13 mouse cellular contexts compared by ENCODE assay signal in the genomic region with DNA sequence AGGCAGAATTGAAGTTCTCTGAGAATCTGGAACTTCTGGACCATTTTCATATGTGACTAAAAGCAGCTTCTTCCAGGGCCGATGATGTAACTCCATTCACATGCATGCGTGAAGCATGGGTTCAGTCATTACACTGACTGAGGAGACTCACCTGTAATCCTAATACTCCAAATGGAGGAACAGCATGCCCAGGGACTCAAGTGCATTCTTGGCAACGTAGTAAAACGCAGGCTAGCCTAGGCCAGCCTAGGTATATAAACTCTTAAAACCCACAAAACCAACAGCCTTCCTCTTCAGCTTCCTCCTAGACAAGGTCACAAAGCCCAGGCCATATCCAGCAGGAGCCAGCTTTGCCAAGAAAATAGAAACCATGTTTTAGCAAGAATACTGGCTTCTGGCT.
"Had no signal": no experiment of that assay in that cellular context is flagged by ENCODE, and none has a peak within 500 bp of the region (broad histone marks: within the 10 kb centered on the region; RNA-seq: fewer than 3 reads in every experiment).

No protein-coding gene starts in this region.

- DNase-seq: kidney, adult 18-20 months; kidney, postnatal 10 days; kidney, postnatal 4 days; liver; liver, embryonic 13.5 days; liver, postnatal 0 days; midbrain, embryonic 14.5 days had no signal

- H3K9ac ChIP-seq: limb, embryonic 12.5 days; liver, embryonic 13.5 days; liver, postnatal 0 days; neural tube, embryonic 12.5 days had no signal

- H3K4me3 ChIP-seq: layer of hippocampus, adult 2 months; limb, embryonic 12.5 days; liver, embryonic 13.5 days; midbrain, embryonic 10.5 days; myocyte; neural tube, embryonic 12.5 days had no signal

- H3K27me3 ChIP-seq: limb, embryonic 12.5 days; liver, embryonic 13.5 days; neural tube, embryonic 12.5 days had no signal

- H3K4me1 ChIP-seq: limb, embryonic 12.5 days; neural tube, embryonic 12.5 days had no signal

- H3K9me3 ChIP-seq: limb, embryonic 12.5 days; liver, embryonic 13.5 days; midbrain, embryonic 10.5 days; neural tube, embryonic 12.5 days had no signal

- H3K27ac ChIP-seq: layer of hippocampus, adult 2 months; limb, embryonic 12.5 days; liver, embryonic 13.5 days; midbrain, embryonic 10.5 days; neural tube, embryonic 12.5 days; stomach, postnatal 0 days had no signal

- H3K36me3 ChIP-seq: limb, embryonic 12.5 days; liver, embryonic 13.5 days; midbrain, embryonic 10.5 days; neural tube, embryonic 12.5 days had no signal

- ATAC-seq: liver, postnatal 0 days had no signal

- H3K4me2 ChIP-seq: limb, embryonic 12.5 days; liver, embryonic 13.5 days; neural tube, embryonic 12.5 days had no signal
